Mouse (Mus musculus) right cerebral cortex, adult 2 months (tissue): ENCODE results near the gene Celf5.
A peak's percentile ranks its signal among the peaks of the same experiment; 100 is the strongest.

ENCODE experiments used
- DNase-seq, 2 experiments: peaks; one replicate each; pipeline ENCODE4 v3.0.0; 2021 to 2022; ENCODE audit warnings: low spot score in 2 of 2

The Celf5 gene

GRCm38 (mm10) chr10:81474461-81474860, 8.0 kb downstream of the Celf5 start:
- no peak for DNase-seq

GRCm38 (mm10) chr10:81473003-81473451, 9.5 kb downstream of the Celf5 start:
- DNase-seq: peak; percentile 93 to 94

GRCm38 (mm10) chr10:81472403-81473002, 10.0 kb downstream of the Celf5 start:
- no peak for DNase-seq

GRCm38 (mm10) chr10:81470454-81470853, 12.1 kb downstream of the Celf5 start:
- no peak for DNase-seq

- DNase-seq: peak; percentile 79 to 81
Measured at GRCm38 (mm10) chr10:81469253-81469652, 13.3 kb downstream of the Celf5 start.

GRCm38 (mm10) chr10:81467670-81468235, 14.8 kb downstream of the Celf5 start:
- DNase-seq: no peak

- DNase-seq: no peak
Measured at GRCm38 (mm10) chr10:81466881-81467280, 15.6 kb downstream of the Celf5 start.

- no peak for DNase-seq
Measured at GRCm38 (mm10) chr10:81466066-81466465, 16.4 kb downstream of the Celf5 start.

- no peak for DNase-seq
Measured at GRCm38 (mm10) chr10:81465265-81465645, 17.3 kb downstream of the Celf5 start.

GRCm38 (mm10) chr10:81464405-81465264, 17.9 kb downstream of the Celf5 start:
- no peak for DNase-seq

GRCm38 (mm10) chr10:81463531-81463930, 19.0 kb downstream of the Celf5 start:
- peak in 1 of 2 experiments; percentile 4 for DNase-seq

- peak; percentile 5 to 6 for DNase-seq
Measured at GRCm38 (mm10) chr10:81462917-81463316, 19.6 kb downstream of the Celf5 start.

GRCm38 (mm10) chr10:81462415-81462804, 20.1 kb downstream of the Celf5 start:
- peak; percentile 5 to 16 for DNase-seq

GRCm38 (mm10) chr10:81461673-81462414, 20.7 kb downstream of the Celf5 start:
- peak; percentile 4 to 6 for DNase-seq

- DNase-seq: no peak
Measured at GRCm38 (mm10) chr10:81460951-81461350, 21.6 kb downstream of the Celf5 start.

GRCm38 (mm10) chr10:81460471-81460870, 22.0 kb downstream of the Celf5 start:
- DNase-seq: peak; percentile 8 to 10

- no peak for DNase-seq
Measured at GRCm38 (mm10) chr10:81459399-81459798, 23.1 kb downstream of the Celf5 start.

GRCm38 (mm10) chr10:81458267-81458666, 24.2 kb downstream of the Celf5 start:
- DNase-seq: peak in 1 of 2 experiments; percentile 7

GRCm38 (mm10) chr10:81457624-81458023, 24.9 kb downstream of the Celf5 start:
- peak in 1 of 2 experiments; percentile 10 for DNase-seq

GRCm38 (mm10) chr10:81456983-81457563, 25.4 kb downstream of the Celf5 start:
- no peak for DNase-seq

GRCm38 (mm10) chr10:81455181-81455895, 27.2 kb downstream of the Celf5 start, which contains the start of gene Nfic:
Gene Nfic, minus strand, starts transcription at chr10:81455635.
- DNase-seq: peak in 1 of 2 experiments; percentile 2
